Mouse (Mus musculus) small intestine, adult 2 months (tissue): ENCODE measurements around the gene Pex7.

Source experiments
- CTCF ChIP-seq: fragments of 200-500 bp; IDR thresholded peaks from 2 replicates; pipeline ENCODE4 v1.5.1; 2012; ENCODE audit warnings: low read depth, mild to moderate bottlenecking, control low read depth, inconsistent platforms, low read length, moderate library complexity, mixed read lengths; ENCODE audit not compliant: insufficient replicate concordance, insufficient read length; ENCODE audit errors: extremely low read depth
- POLR2A ChIP-seq: fragments of 200-500 bp; IDR thresholded peaks from 2 replicates; pipeline ENCODE4 v1.6.1; 2012; ENCODE audit warnings: low read depth, mild to moderate bottlenecking, control low read depth, inconsistent platforms, low read length, moderate library complexity

DNA sequence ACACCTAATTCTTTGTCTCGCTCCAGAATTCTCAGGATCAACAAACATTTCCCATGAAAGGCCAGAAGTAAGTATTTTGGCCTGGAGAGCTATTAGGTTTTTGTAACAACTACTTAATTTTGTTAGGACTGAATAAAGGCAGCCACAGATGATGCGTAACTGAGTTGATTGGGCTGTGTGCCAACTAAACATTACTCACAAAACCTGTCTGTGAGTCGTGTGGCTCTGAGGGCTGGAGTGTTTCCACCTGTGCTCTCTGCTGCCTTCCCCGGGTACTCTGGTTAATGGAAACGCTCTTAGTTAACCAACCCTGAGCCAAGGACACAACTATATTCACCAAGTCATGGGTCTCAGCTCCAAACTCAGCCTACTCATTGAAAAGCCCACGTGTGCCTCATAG lies 14.3 kb downstream of the Pex7 start:
- TF ChIP-seq POLR2A: no peak
- no peak for TF ChIP-seq CTCF
